Mouse (Mus musculus) lung, adult 18-20 months (tissue): ENCODE measurements around the gene Nat8f5.
"Not testable (repeated sequence)": the region's sequence is repeated elsewhere in the genome, so short reads cannot be mapped to it uniquely, and the experiment has no call there.

ENCODE experiments used
- DNase-seq, 2 experiments: peaks; one replicate each; pipeline ENCODE4 v3.0.0; 2022; ENCODE audit warnings: mixed read lengths in 2 of 2

Gene Nat8f5

DNA sequence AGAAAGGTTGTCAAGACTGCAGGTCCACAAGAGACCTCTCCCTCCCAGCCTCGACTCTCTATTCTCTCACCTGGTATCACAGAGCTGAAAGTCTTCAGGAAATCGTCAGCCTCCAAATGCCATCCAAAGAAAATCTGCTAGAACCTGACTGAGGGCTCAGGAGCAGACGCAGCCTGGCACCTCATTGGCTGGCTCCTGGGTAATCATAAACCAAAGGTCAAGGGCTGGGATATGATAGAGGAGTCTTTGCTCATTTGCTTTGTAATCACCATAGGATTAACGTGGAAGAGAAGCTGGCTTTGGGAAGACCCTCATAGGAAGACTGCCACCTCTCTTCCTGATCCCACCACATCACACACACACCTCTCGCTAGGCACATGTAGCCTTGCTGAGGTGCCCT is at the start of gene Nat8f5, which contains the start of gene Nat8f6:
TSS of gene Nat8f5 (minus strand) at position 136 of the 400 bp plus-strand sequence.
TSS of gene Nat8f6 (minus strand) at position 118 of the 400 bp plus-strand sequence.
- no peak for DNase-seq

DNA sequence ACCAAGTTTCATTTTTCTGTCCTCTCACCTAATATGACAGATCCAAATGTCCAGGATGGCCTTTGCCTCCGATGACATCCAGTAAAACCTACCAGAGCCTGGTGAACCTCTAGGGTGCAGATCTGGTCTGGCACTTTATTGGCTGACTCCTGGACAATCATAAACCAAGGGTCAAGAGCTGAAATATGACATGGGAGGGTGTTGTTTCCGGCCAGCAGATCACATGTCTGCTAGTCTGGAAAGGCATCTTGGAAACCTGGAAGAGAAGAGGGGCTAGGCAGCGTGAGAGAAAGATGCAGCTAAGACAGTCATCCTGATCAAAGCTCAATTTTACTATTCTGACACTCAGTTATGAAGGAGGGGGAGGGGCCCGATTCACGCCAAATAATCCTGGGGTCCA is 48.2 kb upstream of the Nat8f5 start, which contains the start of gene Nat8f2:
TSS of gene Nat8f2 (minus strand) at position 153 of the 400 bp plus-strand sequence.
- DNase-seq, result not testable (repeated sequence)

DNA sequence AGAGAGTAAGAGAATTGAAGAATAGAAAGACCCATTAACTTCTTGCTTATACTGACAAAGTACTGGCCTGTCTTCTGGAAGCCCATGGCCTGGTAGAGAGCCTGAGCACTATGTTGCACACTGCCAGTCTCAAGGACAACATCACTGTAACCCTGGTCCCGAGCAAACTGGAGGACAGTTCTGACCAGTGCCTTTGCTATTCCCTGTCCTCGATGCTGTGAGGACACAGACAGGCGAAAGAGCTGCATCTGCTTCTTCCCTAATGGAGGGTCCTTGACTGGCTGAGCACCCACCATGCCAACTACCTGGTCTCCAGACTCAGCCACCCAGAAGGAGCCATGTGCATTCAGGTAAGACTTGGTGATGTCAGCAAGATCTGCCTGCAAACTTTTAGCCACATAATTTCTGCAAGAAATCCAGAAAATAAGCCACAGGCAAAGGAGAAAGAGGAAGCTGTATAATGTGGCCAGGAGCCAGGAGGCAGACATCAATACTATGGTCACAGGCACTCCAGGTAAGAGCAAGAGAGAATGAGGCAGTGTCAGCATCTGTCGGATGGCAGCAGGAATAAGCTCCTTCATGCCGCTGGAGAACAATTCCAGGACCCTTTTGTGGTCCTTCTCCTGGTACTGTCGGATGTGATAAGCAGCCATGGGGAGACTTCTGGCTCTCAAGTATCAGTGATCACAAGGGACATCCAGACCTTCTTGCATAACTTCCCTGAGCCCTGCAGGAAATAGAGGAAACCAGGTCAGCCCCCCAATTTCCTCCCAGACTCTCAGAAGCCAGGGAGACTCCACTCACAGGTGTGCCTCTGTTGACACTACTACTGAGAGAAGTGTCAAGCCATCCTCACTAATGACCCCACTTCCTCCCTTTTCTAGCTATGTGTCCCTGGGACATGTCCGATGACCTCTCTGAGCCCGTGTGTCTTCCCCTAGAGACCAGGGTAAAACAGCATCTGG is 47.2 kb upstream of the Nat8f5 start:
- DNase-seq, result no peak

DNA sequence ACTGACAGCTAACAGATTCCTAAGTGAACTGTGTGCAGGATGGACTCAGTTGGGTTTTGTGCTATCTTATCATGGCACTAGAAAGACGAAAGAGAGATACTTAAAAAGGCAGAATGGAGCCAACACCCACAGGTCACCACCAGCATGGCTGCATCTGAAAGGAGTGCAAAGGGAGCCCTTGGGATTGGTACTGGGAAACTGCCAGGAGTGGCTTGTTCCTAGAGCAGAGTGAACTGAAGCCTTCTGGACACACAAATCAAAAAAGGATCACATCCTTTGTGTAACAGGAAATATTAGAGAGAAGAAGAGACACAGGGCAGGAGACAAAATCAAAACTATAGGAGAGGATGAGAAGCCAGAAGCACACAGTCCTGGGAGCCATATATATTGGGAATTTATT is 46.2 kb upstream of the Nat8f5 start:
- not testable (repeated sequence) for DNase-seq

DNA sequence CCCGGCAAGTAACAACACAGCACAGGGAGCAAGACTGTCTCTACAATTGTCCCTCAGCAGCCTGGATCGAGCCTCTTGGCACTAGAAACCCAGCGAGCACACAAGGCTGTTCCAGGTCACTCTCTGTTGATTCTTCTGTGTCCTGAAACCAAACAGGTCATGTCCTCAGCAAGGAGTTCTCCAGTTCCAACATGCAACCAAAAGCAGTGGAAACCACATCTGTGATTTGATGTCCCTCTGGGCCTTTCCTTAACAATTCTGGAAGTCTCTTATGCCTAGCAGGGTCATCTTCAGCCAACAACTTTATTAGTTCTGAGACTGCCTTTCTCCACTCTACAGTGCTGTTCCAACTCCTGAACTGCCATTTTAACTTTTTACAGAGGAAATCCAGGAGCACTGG is 45.4 kb upstream of the Nat8f5 start:
- DNase-seq, result not testable (repeated sequence)

DNA sequence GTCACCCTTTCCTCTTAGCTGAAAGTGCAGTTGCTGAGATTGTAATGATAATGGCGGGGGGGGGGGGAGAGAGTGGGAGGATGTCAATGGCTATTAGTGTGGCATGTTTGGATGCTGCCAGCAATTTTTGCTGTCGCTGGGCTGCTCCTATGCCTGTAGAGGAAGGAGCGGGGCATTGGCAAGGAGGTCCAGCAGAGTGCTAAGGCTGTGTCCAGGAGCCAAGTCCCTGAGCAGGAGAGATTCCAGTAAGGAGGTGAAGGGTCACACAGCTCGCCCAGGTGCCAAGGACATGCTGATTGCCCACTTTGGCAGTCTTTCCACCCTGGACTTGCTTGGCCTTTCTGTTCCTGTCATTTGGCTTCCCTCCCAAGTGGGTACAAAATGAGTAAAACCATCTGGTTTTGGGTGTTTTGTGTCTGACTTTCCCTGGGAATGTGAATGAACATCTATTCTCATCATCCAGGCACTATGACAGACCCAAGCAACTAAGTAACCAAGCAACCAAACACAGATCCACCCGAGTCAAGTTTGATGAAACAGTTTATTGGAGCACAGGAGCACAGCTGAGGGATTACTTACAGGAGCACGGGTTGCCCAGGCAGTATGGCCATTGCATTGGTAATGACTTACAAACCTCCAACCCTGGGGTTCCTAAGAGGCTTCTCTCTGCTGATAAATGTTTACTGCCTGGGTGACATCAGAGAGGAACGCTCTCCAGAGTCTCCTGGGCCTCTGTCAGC is 44.3 kb upstream of the Nat8f5 start:
- DNase-seq, result not testable (repeated sequence)

DNA sequence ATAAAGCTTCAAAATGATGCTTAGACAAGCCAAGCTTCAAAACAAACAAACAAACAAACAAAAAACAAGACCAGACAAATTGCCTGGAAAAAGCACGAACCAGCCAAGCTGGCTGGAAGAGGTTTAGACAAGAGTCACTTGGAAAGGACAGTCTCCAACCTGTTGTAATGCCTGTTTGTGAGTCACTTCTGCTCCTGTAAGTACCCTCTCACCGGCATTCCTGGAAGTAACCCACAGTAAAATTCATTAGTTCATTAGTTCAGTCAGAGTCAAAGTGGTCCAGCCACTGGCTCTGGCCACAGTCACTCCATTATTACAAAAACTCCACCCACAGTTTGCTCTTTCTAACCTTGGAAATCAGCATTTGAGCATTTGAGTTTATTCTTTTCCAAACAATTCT is 43.1 kb upstream of the Nat8f5 start:
- DNase-seq, result no peak

DNA sequence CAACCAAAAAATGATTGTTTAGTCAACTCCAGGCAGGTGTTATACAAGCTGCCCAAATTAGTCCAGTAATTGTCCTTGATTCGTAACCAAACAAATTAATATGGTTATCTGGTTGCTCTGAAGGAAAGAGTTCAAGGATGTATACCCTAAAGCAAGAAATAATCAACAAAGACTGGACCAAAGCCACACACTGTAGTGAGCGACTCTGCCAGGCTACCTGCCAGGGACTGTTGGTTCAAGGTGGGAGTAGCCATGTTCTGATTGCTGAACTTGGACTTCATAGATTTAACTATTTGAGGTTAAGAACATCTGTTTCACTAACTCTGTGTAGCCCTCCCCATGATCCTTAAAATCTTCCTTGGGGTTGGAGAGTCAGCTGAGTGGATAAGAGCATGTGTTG is 42.4 kb upstream of the Nat8f5 start:
- DNase-seq, result no peak

DNA sequence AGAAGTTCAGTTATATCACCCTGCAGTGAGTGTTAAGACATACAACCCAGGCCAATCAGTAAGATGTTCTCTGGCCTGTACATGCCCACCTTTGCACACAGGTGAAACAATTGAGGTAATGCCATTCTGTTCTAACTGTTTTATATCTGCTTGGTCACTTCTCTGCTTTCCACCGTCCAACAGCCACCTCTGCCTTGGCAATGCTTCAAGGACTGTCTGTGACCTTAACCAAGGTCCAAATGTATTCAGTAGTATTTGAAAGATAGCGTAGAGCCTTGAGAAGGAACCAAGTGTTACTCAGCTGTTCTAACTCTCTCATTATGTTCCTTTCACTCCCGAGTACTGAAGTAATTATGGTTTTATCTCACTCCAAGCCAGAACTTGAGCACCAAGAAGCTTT is 41.8 kb upstream of the Nat8f5 start:
- DNase-seq, result no peak

DNA sequence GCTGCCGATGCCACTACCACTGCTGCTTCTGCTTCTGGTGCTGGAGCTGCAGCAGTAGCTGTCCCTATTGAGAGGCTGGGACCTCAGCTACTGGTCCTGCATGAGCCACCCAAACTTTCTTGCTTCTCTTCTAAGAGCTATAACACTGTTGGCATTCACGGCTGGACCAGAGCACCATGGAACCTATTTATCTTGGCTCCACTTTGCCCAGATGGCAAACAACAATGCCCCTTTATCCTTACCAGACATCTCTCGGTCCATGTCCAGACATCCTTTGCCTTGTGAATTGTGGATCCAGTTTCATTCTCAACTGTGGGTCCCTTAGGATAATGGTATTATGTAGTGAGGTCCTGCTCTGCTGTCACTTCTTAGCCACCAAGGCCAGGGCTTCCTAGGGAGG is 40.5 kb upstream of the Nat8f5 start:
- DNase-seq, result no peak

DNA sequence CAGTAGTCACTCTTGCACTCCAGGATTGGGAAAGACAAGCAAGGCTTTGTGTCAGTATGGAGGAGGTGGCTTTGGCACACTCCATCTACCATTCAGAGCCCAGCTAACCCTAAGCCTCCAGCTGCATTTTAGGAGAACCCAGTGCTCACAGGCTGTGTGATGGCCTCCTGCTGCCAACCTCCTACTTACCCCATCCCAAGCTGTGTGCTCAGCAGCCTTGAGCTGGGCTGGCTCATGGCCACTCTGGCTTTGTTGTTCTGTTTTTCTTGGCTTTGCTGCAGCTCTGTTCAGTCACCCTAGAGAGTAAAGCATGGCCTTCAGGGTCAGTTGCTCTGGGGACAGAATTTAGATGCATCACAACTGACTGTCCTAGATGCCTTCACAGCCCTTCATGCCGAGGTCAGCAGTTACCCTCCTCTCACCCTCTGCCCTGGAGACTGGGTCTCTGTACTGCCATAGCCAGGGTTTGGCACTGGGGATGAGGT is 35.5 kb upstream of the Nat8f5 start:
- DNase-seq, result peak; percentile 39 to 50

DNA sequence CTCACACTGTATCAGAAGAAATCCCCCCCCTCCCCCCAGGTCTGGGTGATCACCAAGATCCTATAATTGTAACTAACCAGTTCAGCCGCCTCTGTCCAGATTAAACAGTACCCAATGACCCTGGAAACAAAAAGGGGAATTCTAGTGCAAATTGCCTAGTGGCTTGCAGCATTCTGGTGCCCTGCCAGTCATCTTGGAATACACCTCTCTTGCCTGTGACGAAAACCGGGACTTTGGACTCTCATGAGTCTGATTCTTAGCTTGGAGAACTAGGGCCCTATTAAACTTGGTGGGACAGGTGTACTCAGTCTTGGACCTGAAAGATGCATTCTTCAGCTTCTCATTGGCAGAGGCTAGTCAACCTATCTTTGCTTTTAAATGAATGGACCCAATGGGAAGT is 32.7 kb upstream of the Nat8f5 start:
- no peak for DNase-seq

DNA sequence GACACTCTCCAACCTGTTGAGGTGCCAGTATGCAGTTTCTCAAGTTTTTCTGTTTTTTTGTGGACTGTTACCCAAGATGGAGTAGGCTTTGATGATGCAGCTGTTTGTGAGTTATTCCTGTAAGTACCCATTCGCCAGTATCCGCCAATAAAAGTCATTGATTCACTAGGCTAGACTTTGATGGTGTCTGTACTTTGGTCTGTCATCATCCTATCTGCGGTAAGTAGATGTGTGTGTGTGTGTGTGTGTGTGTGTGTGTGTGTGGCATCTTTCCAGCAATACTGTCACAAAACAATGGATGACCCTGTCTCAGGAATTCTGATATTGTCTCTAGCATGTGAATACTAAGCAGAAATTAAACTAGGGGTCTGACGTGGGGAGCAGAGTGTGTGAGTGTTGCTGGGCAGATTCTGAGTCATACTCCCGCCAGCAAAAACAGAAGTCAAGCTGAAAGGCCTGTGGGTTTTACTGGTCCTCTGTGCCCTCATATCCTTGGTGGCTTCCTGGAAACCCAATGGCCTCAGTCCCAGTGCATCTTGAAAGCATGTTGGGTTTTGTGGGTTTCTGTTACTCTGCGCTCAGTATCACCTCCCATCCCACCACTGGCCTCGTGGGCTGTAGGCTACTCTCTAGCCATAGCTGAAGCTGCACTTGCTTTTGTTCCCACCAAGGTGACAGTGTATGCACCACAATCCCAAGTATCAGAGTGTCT is 30.4 kb upstream of the Nat8f5 start:
- DNase-seq, result no peak

DNA sequence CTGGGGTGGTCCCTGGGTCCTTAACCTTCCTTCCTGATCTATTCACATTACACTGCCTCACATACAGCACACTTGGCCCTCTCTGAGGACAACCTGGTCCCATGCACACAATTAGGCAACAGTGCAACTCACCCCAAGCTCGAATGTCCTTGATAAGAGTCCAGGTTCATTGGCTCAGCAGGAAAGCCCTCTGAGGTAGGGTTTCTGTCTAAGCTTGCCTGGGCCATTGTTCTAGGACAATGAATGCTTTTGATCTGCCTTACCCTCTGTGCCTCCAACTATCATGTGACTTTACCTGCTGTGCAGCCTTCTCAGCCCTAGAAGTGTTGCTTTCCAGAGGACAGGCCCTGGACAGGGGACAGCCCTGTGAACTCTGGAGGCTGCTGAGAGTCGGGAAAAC is 28.5 kb upstream of the Nat8f5 start:
- no peak for DNase-seq

DNA sequence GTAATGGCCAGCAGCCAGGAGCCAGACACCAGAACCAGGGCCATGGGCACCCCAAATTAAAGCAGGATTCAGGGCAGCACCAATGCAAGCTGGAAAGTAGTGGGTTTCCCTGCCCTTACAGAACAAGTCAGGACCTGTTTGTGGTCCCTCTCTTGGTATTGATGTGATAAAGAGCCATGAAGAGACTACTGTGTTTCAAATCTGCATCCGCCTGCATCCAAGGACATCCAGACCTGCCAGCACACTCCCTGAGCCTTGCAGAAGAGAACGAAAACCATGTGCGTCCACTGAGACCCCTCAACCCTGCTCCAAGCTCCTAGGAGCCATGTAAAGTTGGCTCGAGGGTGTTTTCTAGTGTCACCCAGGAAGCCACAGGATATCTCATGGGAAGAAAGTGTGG is 27.4 kb upstream of the Nat8f5 start:
- DNase-seq, result no peak

DNA sequence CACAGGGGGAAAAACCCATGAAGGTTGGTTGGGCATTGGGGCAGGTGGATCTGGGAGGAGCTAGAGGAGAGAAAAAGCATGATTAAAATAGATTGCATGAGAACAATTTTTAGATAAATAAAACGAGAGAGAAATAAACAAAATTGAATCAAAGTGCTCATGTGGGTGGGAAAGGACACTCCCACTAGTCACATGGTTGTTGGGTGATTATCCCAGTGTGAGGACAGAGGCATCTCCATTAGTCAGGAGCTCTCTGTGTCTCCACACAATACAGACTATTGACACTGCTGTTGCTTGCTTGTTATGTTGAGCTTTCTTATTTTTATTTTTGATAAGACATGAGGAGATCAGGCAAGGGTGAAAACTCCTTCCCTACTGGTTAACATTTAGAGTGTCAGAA is 26.1 kb upstream of the Nat8f5 start:
- no peak for DNase-seq

DNA sequence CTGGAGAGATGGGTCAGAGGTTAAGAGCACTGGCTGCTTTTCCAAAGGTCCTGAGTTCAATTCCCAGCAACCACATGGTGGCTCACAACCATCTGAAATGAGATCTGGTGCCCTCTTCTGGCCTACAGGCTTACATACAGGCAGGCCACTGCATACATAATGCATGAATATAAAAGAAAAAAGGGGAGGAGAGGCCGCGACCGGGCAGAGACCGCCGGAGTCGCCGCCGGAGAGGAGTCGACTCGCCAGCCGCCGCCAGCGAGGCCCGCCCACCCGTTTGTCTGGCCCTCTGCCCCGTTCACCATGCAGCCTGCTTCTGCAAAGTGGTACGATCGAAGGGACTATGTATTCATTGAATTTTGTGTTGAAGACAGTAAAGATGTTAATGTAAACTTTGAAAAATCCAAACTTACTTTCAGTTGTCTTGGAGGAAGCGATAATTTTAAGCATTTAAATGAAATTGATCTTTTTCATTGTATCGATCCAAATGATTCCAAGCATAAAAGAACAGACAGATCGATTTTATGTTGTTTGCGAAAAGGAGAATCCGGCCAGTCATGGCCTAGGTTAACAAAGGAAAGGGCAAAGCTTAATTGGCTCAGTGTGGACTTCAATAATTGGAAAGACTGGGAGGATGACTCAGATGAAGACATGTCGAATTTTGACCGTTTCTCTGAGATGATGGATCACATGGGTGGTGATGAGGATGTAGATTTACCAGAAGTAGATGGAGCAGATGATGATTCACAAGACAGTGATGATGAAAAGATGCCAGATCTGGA is 23.1 kb upstream of the Nat8f5 start:
- not testable (repeated sequence) for DNase-seq

DNA sequence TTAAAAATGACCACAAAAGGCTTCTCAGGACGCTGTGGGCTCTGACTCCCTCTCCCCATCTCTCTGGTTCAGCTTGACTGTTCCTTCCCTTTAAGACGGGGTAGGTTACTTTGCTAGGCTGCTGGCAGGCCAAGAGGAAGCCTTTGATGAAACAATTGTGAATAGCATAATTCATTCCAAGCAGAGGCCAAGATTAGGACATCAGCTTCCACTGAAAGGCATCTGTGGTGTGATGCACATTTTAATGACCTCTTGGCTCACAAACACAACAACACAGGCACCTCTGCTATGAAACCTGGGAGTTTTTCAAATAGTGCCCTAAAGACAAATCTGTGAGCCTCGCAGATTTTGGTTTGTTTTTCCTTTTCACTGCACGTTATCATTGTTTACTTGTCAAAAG is 19.2 kb upstream of the Nat8f5 start:
- DNase-seq, result no peak

DNA sequence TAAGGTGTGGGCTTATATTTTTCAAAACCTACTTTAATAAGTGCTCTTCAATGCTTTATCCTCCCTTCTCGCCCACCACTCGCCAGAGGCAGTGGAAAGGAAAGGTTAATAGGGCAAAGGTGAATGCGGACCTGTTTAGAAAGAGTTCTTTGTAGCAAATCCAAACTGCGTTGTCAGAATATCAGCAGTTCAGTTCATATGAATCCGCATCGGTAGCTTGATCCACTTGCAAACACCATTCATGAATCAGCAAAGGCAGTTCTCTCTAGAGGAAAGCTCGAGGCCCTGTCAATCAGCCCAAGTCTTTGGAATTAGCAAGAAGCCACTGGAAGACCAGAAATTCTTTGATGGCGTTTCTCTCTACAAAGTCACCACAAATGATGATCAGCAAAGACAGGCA is 17.9 kb upstream of the Nat8f5 start:
- DNase-seq, result no peak

DNA sequence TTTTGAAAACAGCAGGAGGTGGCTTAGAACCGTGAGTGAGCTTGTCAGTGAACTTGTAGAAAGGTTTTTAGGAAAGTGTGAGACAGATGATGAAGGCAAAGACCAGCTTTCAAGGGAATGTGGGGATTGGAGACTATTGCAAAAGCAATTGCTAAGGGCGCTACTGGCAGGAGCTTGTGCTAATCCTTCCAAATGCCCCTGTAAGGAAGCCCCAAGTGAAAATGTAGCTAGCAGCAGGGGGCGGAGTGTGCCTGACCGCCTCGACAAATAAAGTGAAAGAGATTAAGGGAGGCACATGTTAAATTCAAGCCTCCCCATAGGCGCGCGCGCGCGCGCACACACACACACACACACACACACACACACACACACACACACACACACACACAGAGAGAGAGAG is 16.5 kb upstream of the Nat8f5 start:
- peak; percentile 46 to 67 for DNase-seq

DNA sequence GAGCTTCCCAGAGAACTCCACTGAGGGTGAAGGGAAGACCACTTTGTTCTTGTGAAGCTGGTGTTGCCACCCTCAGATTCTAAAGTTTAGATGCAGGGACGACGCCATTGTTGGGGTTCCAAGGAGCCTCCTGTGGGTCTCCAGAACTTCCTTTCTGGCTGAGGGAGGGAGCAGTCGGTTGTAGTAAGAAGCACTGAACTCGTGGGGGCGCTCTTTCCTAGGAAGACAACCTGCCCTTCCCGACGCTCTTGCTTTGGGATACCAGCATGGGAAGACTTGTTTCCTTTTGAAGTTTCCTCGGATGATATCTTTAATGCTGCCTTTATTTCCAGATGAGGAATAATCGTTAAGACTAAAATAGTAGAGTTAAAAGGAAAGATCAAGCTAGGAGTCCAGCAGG is 16.1 kb upstream of the Nat8f5 start:
- DNase-seq, result peak; percentile 68 to 74

DNA sequence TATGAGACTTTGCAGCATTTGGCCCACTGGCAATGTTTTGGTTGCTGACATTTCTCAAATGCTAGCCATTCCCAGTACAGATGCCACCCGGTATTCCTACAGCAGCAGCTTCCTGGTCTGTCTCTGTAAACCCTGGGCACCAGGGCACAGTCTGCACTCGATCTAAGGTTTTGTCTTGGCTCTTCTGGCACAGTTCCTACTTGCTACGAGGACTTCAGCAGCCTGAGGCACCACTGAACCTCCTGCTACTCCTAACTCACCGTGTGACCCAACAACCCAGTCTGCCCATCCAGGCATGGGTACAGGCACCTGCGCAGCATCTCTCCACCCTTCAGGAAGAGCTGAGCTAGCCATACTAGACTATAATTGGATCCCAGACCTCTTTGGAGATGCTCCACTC is 15.3 kb upstream of the Nat8f5 start:
- DNase-seq, result not testable (repeated sequence)
